Mouse (Mus musculus): Measurements from ENCODE around the gene Gm28035. TPM values are rescaled to one million over a fixed set of nuclear protein-coding genes. Genes with fewer than 3 reads are reported as not detected.

The Gm28035 gene
- polyA plus RNA-seq, 1 experiment from 2014 or later = 0.06 TPM

DNA sequence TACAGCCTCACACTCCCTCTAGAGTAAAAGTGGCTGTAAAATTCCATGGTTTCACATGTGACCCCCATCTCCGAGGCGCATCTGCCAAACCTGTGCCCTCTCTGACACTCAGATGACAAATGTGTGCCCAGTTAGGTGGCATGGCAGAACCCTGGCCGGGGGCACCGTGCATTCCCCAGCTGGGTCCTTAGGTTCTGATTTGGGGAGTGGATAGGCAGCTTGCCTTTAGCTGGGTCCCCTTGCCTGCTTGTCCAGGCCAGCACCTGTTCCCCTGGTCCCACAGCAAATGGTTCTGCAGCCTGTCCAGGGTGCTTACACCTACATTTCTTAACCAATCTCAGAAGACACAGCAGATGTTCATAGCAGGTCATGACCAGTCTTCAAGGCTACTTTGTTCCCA is 3.0 kb downstream of the Gm28035 start:
- ATAC-seq (ENCODE audit: low FRiP score) = no peak
- Histone ChIP-seq H3K9me3 (ENCODE audit: control insufficient read depth, low read length) (no peaks in the 10 kb centered on the region), H3K4me1 (replicated peaks; ENCODE audit: control insufficient read depth, insufficient read depth, low read length) (peaks cover 8% of the 10 kb centered on the region; the same call in 1 of the 2 replicates), H3K4me3 (ENCODE audit: low read depth, low read length) (no peak overlapping the region), H3K4me2 (replicated peaks; ENCODE audit: low read depth, low read length) (no peak overlapping the region), H3K9ac (ENCODE audit: low read depth, low read length) (no peak overlapping the region), H3K27ac (ENCODE audit: low read depth, low read length) (no peak overlapping the region), H3K36me3 (ENCODE audit: control insufficient read depth, insufficient read depth, low read length) (0 out of 2 replicates have a peak, but pooled peaks cover 7% of the 10 kb centered on the region), H3K27me3 (ENCODE audit: control insufficient read depth, insufficient read depth, low read length) (no peaks in the 10 kb centered on the region)
- 97% methylated on average over 4 of the region's 4 CpGs for WGBS
- no peak for DNase-seq (ENCODE audit: low spot score)

DNA sequence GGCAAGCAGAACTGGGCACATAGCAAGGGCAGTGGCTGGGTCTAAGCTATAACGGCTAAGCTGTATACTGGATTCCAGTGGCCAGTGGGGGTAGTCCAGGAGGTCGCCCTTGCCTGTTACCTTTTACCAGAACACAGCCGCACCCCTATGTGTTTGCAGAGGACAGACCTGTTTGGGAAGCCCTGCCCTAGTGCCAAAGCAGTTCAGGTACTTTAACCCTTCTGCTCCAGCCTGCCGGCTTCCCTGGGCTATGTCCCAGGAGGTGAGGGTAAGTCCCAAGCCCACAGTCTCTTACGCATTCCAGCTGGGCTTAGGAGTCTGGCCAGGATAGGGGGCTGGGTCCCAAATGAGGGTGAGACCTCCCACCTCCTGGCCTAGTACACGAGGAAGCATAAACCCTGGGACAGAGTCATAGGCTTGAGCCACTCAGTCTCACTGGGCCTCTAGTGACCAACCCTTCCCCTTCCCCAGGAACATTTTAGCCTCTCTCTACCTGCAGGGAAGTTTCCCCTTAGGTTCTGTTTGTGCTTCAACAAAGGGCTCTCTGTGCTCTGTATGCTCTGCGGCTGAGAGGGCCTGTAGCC is 4.3 kb downstream of the Gm28035 start:
- WGBS = 82% methylated on average over 7 of the region's 7 CpGs
- ATAC-seq (ENCODE audit: low FRiP score) (no peak), DNase-seq (ENCODE audit: low spot score) (no peak)
- Histone ChIP-seq H3K27me3 (ENCODE audit: control insufficient read depth, insufficient read depth, low read length) (no peaks in the 10 kb centered on the region), H3K9me3 (ENCODE audit: control insufficient read depth, low read length) (no peaks in the 10 kb centered on the region), H3K9ac (ENCODE audit: low read depth, low read length) (no peak overlapping the region), H3K36me3 (ENCODE audit: control insufficient read depth, insufficient read depth, low read length) (0 out of 2 replicates have a peak, but pooled peaks cover 7% of the 10 kb centered on the region), H3K4me3 (ENCODE audit: low read depth, low read length) (no peak overlapping the region), H3K27ac (ENCODE audit: low read depth, low read length) (no peak overlapping the region), H3K4me2 (replicated peaks; ENCODE audit: low read depth, low read length) (no peak overlapping the region), H3K4me1 (replicated peaks; ENCODE audit: control insufficient read depth, insufficient read depth, low read length) (no peaks in the 10 kb centered on the region)

- H3K27ac ChIP-seq (ENCODE audit: low read depth, low read length) = no peak overlapping the region
- no peak overlapping the region for H3K4me2 ChIP-seq (replicated peaks; ENCODE audit: low read depth, low read length)
- 90% methylated on average over 5 of the region's 5 CpGs for WGBS
- ATAC-seq (ENCODE audit: low FRiP score) (no peak), DNase-seq (ENCODE audit: low spot score) (no peak)
- H3K27me3 ChIP-seq (ENCODE audit: control insufficient read depth, insufficient read depth, low read length) = no peaks in the 10 kb centered on the region
- H3K4me3 ChIP-seq (ENCODE audit: low read depth, low read length) = no peak overlapping the region
- no peaks in the 10 kb centered on the region for H3K4me1 ChIP-seq (replicated peaks; ENCODE audit: control insufficient read depth, insufficient read depth, low read length)
- H3K36me3 ChIP-seq (ENCODE audit: control insufficient read depth, insufficient read depth, low read length) = no peaks in the 10 kb centered on the region
- H3K9ac ChIP-seq (ENCODE audit: low read depth, low read length) = no peak overlapping the region
- H3K9me3 ChIP-seq (ENCODE audit: control insufficient read depth, low read length) = no peaks in the 10 kb centered on the region
Observed at GRCm38 (mm10) chr2:30247036-30247435, 6.7 kb downstream of the Gm28035 start.

- no peak for DNase-seq (ENCODE audit: low spot score)
- Histone ChIP-seq H3K9ac (ENCODE audit: low read depth, low read length) (no peak overlapping the region), H3K27me3 (ENCODE audit: control insufficient read depth, insufficient read depth, low read length) (no peaks in the 10 kb centered on the region), H3K9me3 (ENCODE audit: control insufficient read depth, low read length) (no peaks in the 10 kb centered on the region), H3K36me3 (ENCODE audit: control insufficient read depth, insufficient read depth, low read length) (no peaks in the 10 kb centered on the region), H3K27ac (ENCODE audit: low read depth, low read length) (no peak overlapping the region), H3K4me1 (replicated peaks; ENCODE audit: control insufficient read depth, insufficient read depth, low read length) (no peaks in the 10 kb centered on the region), H3K4me2 (replicated peaks; ENCODE audit: low read depth, low read length) (no peak overlapping the region), H3K4me3 (ENCODE audit: low read depth, low read length) (no peak overlapping the region)
- WGBS = 83% methylated on average over 4 of the region's 4 CpGs
- ATAC-seq (ENCODE audit: low FRiP score) = no peak
Observed at GRCm38 (mm10) chr2:30247681-30248080, 7.3 kb downstream of the Gm28035 start.

GRCm38 (mm10) chr2:30249182-30249581 is 8.8 kb downstream of the Gm28035 start:
- no peak overlapping the region for H3K4me2 ChIP-seq (replicated peaks; ENCODE audit: low read depth, low read length)
- no peaks in the 10 kb centered on the region for H3K27me3 ChIP-seq (ENCODE audit: control insufficient read depth, insufficient read depth, low read length)
- no peak overlapping the region for H3K9ac ChIP-seq (ENCODE audit: low read depth, low read length)
- no peaks in the 10 kb centered on the region for H3K9me3 ChIP-seq (ENCODE audit: control insufficient read depth, low read length)
- H3K4me1 ChIP-seq (replicated peaks; ENCODE audit: control insufficient read depth, insufficient read depth, low read length) = no peaks in the 10 kb centered on the region
- DNase-seq (ENCODE audit: low spot score) (no peak), ATAC-seq (ENCODE audit: low FRiP score) (no peak)
- WGBS = 96% methylated on average over 3 of the region's 3 CpGs
- H3K36me3 ChIP-seq (ENCODE audit: control insufficient read depth, insufficient read depth, low read length) = no peaks in the 10 kb centered on the region
- H3K4me3 ChIP-seq (ENCODE audit: low read depth, low read length) = no peak overlapping the region
- no peak overlapping the region for H3K27ac ChIP-seq (ENCODE audit: low read depth, low read length)

DNA sequence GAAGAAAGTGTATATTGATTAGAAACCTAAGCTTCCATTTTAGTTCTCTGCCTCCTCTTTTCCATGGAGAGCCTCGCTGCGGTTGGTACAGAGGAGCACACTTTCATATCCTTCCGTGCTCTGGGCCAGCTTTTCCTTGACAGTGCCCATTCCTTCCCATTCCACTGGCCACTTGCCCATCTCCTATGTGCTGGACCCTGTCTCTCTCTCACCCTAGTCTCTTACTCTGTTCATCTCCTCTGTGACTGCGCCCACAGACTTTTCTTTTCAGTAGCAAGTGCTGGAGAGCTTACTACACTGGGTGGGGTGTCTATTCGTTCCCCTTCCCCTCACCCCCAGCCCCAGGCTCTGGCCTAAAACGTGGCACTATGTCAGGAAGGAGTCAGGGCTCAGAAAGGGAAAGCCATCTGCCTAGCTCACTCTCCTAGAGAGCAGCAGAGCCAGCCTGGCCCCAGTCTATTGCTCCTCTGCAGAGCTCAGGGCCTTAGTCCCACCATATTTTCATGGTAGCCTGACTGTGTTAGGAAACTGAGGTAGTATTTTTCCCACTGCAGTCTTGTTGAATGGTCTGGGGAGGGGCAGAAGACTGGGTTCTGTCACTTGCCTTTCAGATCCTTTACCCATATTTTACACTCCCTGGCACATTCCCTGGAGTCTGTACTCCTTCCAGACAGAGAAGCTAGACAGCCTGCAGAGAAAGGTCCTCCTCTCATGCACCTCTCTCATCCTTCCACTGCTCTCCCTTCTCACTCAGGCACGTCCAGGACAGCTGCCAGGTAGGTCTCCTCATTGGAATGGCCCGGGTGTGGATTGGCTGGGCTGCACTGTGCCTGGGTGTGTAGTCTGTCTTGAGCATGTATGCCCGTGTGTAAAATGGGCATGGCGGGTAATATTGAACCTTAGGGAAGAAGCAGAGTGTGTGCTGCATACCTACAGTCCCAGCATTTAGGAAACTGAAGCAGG is 10.1 kb downstream of the Gm28035 start:
- DNase-seq (ENCODE audit: low spot score) = no peak
- WGBS = 87% methylated on average over 10 of the region's 10 CpGs

GRCm38 (mm10) chr2:30251417-30252104 is 11.2 kb downstream of the Gm28035 start:
- no peaks in the 10 kb centered on the region for H3K27me3 ChIP-seq (ENCODE audit: control insufficient read depth, insufficient read depth, low read length)
- 78% methylated on average over 5 of the region's 5 CpGs for WGBS
- H3K4me3 ChIP-seq (ENCODE audit: low read depth, low read length) = no peak overlapping the region
- H3K9ac ChIP-seq (ENCODE audit: low read depth, low read length) = no peak overlapping the region
- DNase-seq (ENCODE audit: low spot score) (no peak), ATAC-seq (ENCODE audit: low FRiP score) (no peak)
- no peaks in the 10 kb centered on the region for H3K4me1 ChIP-seq (replicated peaks; ENCODE audit: control insufficient read depth, insufficient read depth, low read length)
- H3K4me2 ChIP-seq (replicated peaks; ENCODE audit: low read depth, low read length) = no peak overlapping the region
- 0 out of 2 replicates have a peak, but pooled peaks cover 2% of the 10 kb centered on the region for H3K36me3 ChIP-seq (ENCODE audit: control insufficient read depth, insufficient read depth, low read length)
- no peak overlapping the region for H3K27ac ChIP-seq (ENCODE audit: low read depth, low read length)
- H3K9me3 ChIP-seq (ENCODE audit: control insufficient read depth, low read length) = no peaks in the 10 kb centered on the region

More for the DNA sequence above, 10.1 kb downstream of the Gm28035 start:
- Histone ChIP-seq H3K9ac (ENCODE audit: low read depth, low read length) (no peak overlapping the region), H3K4me2 (replicated peaks; ENCODE audit: low read depth, low read length) (no peak overlapping the region), H3K4me3 (ENCODE audit: low read depth, low read length) (no peak overlapping the region), H3K4me1 (replicated peaks; ENCODE audit: control insufficient read depth, insufficient read depth, low read length) (no peaks in the 10 kb centered on the region), H3K27me3 (ENCODE audit: control insufficient read depth, insufficient read depth, low read length) (no peaks in the 10 kb centered on the region), H3K27ac (ENCODE audit: low read depth, low read length) (no peak overlapping the region), H3K9me3 (ENCODE audit: control insufficient read depth, low read length) (no peaks in the 10 kb centered on the region), H3K36me3 (ENCODE audit: control insufficient read depth, insufficient read depth, low read length) (no peaks in the 10 kb centered on the region)
- no peak for ATAC-seq (ENCODE audit: low FRiP score)

- Histone ChIP-seq H3K9ac (ENCODE audit: low read depth, low read length) (no peak overlapping the region), H3K9me3 (ENCODE audit: control insufficient read depth, low read length) (no peaks in the 10 kb centered on the region), H3K4me2 (replicated peaks; ENCODE audit: low read depth, low read length) (no peak overlapping the region), H3K27ac (ENCODE audit: low read depth, low read length) (no peak overlapping the region), H3K4me3 (ENCODE audit: low read depth, low read length) (no peak overlapping the region), H3K36me3 (ENCODE audit: control insufficient read depth, insufficient read depth, low read length) (peaks cover 7% of the 10 kb centered on the region; the same call in 1 of the 2 replicates), H3K27me3 (ENCODE audit: control insufficient read depth, insufficient read depth, low read length) (no peaks in the 10 kb centered on the region), H3K4me1 (replicated peaks; ENCODE audit: control insufficient read depth, insufficient read depth, low read length) (no peaks in the 10 kb centered on the region)
- DNase-seq (ENCODE audit: low spot score) (no peak), ATAC-seq (ENCODE audit: low FRiP score) (no peak)
- 93% methylated on average over 3 of the region's 3 CpGs for WGBS
Observed at GRCm38 (mm10) chr2:30252521-30252920, 12.2 kb downstream of the Gm28035 start.
